Mouse (Mus musculus) olfactory bulb, adult 2 months (tissue): ENCODE measurements around the gene Etl4. TPM values are rescaled to one million over a fixed set of nuclear protein-coding genes. Genes with fewer than 3 reads are reported as not detected.

Source experiments
- H3K27ac ChIP-seq: fragments of 200-500 bp; 2 replicates; pipeline ENCODE4 v1.5.1; 2012; ENCODE audit warnings: low read depth, low read length; ENCODE audit not compliant: insufficient read depth
- H3K4me1 ChIP-seq: fragments of 200-500 bp; 2 replicates; pipeline ENCODE4 v1.6.1; 2012; ENCODE audit warnings: low read length; ENCODE audit not compliant: control insufficient read depth, insufficient read depth
- H3K4me3 ChIP-seq: fragments of 200-500 bp; 2 replicates; pipeline ENCODE4 v1.5.1; 2012; ENCODE audit warnings: mild to moderate bottlenecking, low read depth, low read length, moderate library complexity; ENCODE audit not compliant: insufficient read depth
- CTCF ChIP-seq: fragments of 200-500 bp; IDR thresholded peaks from 2 replicates; pipeline ENCODE4 v1.5.1; 2012; ENCODE audit warnings: low read depth, mild to moderate bottlenecking, low read length, moderate library complexity; ENCODE audit not compliant: insufficient read depth
- POLR2A ChIP-seq: fragments of 200-500 bp; IDR thresholded peaks from 2 replicates; pipeline ENCODE4 v1.6.1; 2012; ENCODE audit warnings: mild to moderate bottlenecking, low read depth, low read length, moderate library complexity; ENCODE audit not compliant: insufficient read depth
- WGBS: fragments of 180-500 bp; shearing (Covaris S2); methylation state at CpG from one replicate; pipeline ENCODE4 v1.1.7; 2018; 5-methylcytosine and 5-hydroxymethylcytosine counted together
- polyA plus RNA-seq: library from polyadenylated mRNA; stranded (reverse); fragments of >200 nt; gene quantifications from 2 replicates; pipeline ENCODE4 v1.2.4, GENCODE M21; 2012; ENCODE audit warnings: low replicate concordance; ENCODE audit not compliant: missing spikeins, insufficient read depth, insufficient read length

Gene Etl4
- polyA plus RNA-seq, 1 experiment: not detected

GRCm38 (mm10) chr2:20494666-20495065 is 585.1 kb downstream of the Etl4 start:
- H3K27ac ChIP-seq: no peak overlapping the region
- no peak for TF ChIP-seq POLR2A
- no peak for TF ChIP-seq CTCF
- WGBS: 18% methylated on average over 3 of the region's 3 CpGs
- no peaks in the 10 kb centered on the region for H3K4me1 ChIP-seq
- H3K4me3 ChIP-seq: no peak overlapping the region

- WGBS: 68% methylated on average over 8 of the region's 8 CpGs
- Histone ChIP-seq H3K27ac (no peak overlapping the region), H3K4me1 (no peaks in the 10 kb centered on the region), H3K4me3 (no peak overlapping the region)
- TF ChIP-seq POLR2A: no peak
- TF ChIP-seq CTCF: no peak
These were observed 586.7 kb downstream of the Etl4 start for GRCm38 (mm10) chr2:20496219-20496800.

GRCm38 (mm10) chr2:20507832-20508723 is 598.5 kb downstream of the Etl4 start:
- WGBS: 74% methylated on average over 6 of the region's 6 CpGs
- no peak for TF ChIP-seq POLR2A
- TF ChIP-seq CTCF: no peak
- no peak overlapping the region for H3K4me3 ChIP-seq
- no peak overlapping the region for H3K27ac ChIP-seq
- H3K4me1 ChIP-seq: no peaks in the 10 kb centered on the region

- no peak overlapping the region for H3K27ac ChIP-seq
- no peak overlapping the region for H3K4me3 ChIP-seq
- 73% methylated on average over 3 of the region's 3 CpGs for WGBS
- no peaks in the 10 kb centered on the region for H3K4me1 ChIP-seq
- TF ChIP-seq POLR2A: no peak
- TF ChIP-seq CTCF: no peak
These were observed 599.1 kb downstream of the Etl4 start for GRCm38 (mm10) chr2:20508724-20509052.

- H3K27ac ChIP-seq: no peak overlapping the region
- no peaks in the 10 kb centered on the region for H3K4me1 ChIP-seq
- no peak overlapping the region for H3K4me3 ChIP-seq
- WGBS: 90% methylated on average over 2 of the region's 2 CpGs
- TF ChIP-seq CTCF (no peak), POLR2A (no peak)
These were observed 600.5 kb downstream of the Etl4 start for GRCm38 (mm10) chr2:20510061-20510460.

- no peak for TF ChIP-seq CTCF
- TF ChIP-seq POLR2A: no peak
- no peak overlapping the region for H3K27ac ChIP-seq
- no peak overlapping the region for H3K4me3 ChIP-seq
- H3K4me1 ChIP-seq: peaks cover 13% of the 10 kb centered on the region
- 91% methylated on average over 8 of the region's 8 CpGs for WGBS
These were observed 606.8 kb downstream of the Etl4 start for GRCm38 (mm10) chr2:20516270-20516865.

GRCm38 (mm10) chr2:20517853-20518252 is 608.3 kb downstream of the Etl4 start:
- 80% methylated on average over 2 of the region's 2 CpGs for WGBS
- no peak for TF ChIP-seq POLR2A
- no peak for TF ChIP-seq CTCF
- Histone ChIP-seq H3K4me1 (peaks cover 13% of the 10 kb centered on the region), H3K4me3 (no peak overlapping the region), H3K27ac (no peak overlapping the region)

GRCm38 (mm10) chr2:20518506-20518905 is 608.9 kb downstream of the Etl4 start:
- TF ChIP-seq CTCF: no peak
- TF ChIP-seq POLR2A: no peak
- no peak overlapping the region for H3K4me3 ChIP-seq
- peaks cover 13% of the 10 kb centered on the region for H3K4me1 ChIP-seq
- WGBS: 51% methylated on average over 2 of the region's 2 CpGs
- H3K27ac ChIP-seq: no peak overlapping the region
